Mouse (Mus musculus) olfactory bulb, adult 2 months (tissue): ENCODE data around the gene Samsn1.

Experiments used
- CTCF ChIP-seq: fragments of 200-500 bp; IDR thresholded peaks from 2 replicates; pipeline ENCODE4 v1.5.1; 2012; ENCODE audit warnings: low read depth, mild to moderate bottlenecking, low read length, moderate library complexity; ENCODE audit not compliant: insufficient read depth
- POLR2A ChIP-seq: fragments of 200-500 bp; IDR thresholded peaks from 2 replicates; pipeline ENCODE4 v1.6.1; 2012; ENCODE audit warnings: mild to moderate bottlenecking, low read depth, low read length, moderate library complexity; ENCODE audit not compliant: insufficient read depth

DNA sequence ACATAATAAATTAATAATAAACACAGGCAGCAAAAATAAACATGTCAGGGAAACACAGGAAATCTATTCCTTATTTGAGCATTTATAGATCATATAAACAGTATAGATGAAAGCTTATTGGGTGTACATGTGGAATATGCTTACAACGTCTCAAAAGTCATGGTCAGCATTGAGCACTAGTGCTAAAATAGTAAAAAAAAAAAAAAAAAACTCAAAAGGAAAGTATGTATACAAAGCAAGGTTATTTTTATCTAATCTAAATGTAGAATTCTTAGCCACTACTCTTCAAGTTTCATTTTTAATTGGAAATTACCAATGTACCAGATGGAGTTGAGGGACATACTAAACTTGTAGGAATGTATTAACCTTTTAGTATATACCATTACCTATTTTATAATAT, 116.8 kb downstream of the Samsn1 start:
- no peak for TF ChIP-seq POLR2A
- no peak for TF ChIP-seq CTCF
